Mouse (Mus musculus) gastrocnemius, postnatal 14 days (tissue): ENCODE measurements around the gene Tnip2. TPM values are rescaled to one million over a fixed set of nuclear protein-coding genes. Genes with fewer than 3 reads are reported as not detected.

ENCODE experiments used
- DNase-seq: peaks from one replicate; pipeline ENCODE4 v3.0.0; 2021; ENCODE audit warnings: mixed read lengths
- intact Hi-C: fragments of 180-260 bp; cut with DNase I; formaldehyde crosslinking; loops from one replicate; pipeline ENCODE4 v1.15.1; 2025; ENCODE audit warnings: low total_unique reads
- long read RNA-seq, 2 experiments: library from polyadenylated mRNA; stranded (forward); transcript quantifications; one replicate each; pipeline ENCODE4 v2.0.0; 2021
- total RNA-seq, 2 experiments: library from RNA; stranded (reverse); gene quantifications; 2 replicates each; pipeline ENCODE4 v1.2.3; 2021

Tnip2 gene
- 1 to 10 TPM; 2.4 to 2.7 TPM for total RNA-seq
- long read RNA-seq, experiment 1, partial matches to known transcripts = 1 of 3 reads
- long read RNA-seq, experiment 1, other reads (novel, unspliced or antisense) = 1 of 3 reads
- long read RNA-seq, experiment 2, partial matches to known transcripts = 0 of 6 reads
- long read RNA-seq, experiment 2, other reads (novel, unspliced or antisense) = 1 of 6 reads

DNA sequence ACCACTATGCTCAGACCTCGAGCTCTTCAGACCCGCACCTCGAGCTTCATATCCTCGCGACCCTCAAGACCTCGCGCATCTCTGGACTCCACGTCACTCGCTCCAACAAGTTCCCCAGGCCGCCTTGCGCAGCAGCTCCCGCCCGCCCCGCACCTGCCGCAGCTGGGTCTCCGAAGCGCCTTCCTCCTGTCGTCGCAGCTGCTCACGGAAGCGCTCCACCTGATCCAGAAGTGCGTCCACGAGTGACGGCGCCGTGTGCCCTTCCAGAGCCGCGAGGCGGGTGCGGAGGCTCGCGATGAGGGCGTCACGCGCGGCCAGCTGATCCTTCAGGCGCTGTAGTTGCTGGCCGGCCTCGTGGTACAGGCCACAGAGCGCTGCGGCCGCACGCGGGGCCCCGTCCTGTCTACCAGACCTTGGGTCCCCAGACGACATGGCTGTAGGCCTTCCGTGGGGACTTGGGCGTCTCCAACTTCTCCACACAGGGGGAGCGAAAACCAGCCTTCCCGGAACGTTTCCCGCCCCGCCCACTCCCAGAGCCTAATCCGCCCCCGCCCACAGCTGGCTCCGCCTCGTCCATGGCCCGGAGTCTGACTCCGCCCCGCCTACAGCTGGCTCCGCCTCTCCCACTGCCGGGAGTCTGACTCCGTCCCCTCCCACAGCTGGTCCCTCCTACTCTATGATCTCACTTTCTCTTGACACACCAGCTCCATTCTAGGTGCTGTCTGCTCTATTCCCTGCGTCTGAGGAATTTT lies at the start of gene Tnip2:
Gene Tnip2 (minus strand): TSS at position 526 of the 752 bp plus-strand sequence.
- peak; percentile 98 for DNase-seq
- intact Hi-C loops = no loop called here

DNA sequence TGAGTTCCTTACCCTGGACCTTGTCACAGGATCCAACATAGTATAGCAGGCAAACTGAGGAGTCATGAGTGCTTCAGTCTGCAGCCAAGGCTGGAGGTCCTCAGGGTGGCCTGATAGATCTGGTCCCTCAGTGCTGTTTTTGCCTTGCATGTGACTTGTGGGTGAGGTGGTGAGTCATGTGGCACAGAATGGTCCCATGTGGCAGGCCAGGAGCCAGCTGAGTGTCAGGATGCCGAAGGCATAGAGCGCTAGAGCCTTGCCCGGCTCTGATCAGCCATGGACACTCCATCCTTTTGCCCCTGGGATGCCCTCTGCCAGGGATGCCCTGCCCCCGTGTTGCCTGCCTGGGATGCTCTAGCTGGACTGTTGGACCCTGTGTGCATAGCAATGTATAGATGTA lies 38.0 kb upstream of the Tnip2 start:
- no peak for DNase-seq
- intact Hi-C loops = no loop called here

DNA sequence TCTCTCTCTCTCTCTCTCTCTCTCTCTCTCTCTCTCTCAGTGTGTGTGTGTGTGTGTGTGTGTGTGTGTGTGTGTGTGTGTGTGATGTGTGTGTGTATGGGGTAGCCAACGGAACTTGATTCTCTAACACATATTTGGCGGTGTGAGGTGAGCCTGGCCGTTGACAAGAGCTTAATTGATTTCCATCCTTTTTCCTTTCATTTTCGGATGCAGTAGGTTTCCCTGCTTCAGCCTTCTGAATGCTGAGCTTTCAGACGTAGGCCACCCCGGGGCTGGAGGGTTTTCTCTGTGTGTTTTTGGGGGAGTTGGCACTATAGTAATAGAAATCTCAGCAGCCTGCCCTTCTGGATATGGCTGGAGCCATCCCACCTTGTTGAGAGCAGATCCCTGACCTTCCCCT lies 36.5 kb upstream of the Tnip2 start:
- intact Hi-C loops = no loop called here

DNA sequence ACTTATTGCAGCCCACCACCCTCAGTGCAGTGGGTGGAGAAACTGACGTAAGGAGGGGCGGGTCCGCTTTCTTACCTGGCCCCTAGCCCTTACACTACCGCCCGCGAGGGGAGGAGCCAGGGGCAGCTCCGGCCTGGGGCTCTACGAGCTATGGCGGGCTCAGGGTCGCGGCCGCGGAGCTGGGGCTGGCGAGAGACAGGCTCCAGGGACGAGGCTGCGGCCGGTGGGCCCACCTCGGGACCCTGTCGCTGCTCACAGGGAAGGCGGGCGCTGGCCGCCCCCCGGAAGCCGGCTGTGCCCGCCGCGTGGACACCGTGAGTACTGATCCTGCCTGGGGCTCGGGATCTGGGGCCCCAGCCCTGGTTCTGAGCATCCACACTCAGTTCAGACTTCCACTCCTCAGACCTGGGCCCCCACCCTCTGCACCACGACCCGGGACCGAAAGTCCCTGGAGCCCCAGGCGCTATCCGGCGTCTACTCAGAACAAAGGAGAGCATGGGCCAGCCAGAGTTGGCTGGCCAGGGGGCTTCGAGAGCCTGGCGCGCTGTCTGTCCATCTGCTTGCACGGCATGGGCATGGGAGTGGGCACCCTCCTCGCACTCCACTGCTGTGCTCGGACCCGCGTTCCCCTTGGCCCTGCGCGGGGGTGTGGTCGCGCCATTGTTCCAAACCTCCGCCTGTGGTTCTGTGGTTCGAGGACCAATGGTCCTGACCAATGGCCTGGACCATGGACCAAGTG lies 35.9 kb upstream of the Tnip2 start:
- DNase-seq = peak; percentile 50
- intact Hi-C loops = no loop called here

More for the DNA sequence above, 36.5 kb upstream of the Tnip2 start:
- no peak for DNase-seq

DNA sequence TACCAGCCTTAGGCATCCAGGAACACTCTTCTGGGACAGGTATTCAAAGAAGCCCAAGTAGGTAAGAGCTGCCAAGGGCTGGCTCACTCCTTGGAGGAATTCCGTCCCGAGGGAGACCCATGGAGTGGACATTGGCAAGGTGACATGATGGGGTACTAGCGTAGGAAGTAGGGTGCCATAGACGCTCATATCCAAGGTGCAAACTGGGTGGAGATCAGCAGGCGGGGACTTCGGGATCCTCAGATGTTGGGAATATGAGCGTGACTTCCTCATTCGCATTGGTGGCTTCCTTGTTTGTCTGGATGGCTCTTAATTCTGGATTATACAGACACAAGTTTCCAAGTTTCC lies 35.3 kb upstream of the Tnip2 start:
- intact Hi-C loops = no loop called here
- DNase-seq = no peak

DNA sequence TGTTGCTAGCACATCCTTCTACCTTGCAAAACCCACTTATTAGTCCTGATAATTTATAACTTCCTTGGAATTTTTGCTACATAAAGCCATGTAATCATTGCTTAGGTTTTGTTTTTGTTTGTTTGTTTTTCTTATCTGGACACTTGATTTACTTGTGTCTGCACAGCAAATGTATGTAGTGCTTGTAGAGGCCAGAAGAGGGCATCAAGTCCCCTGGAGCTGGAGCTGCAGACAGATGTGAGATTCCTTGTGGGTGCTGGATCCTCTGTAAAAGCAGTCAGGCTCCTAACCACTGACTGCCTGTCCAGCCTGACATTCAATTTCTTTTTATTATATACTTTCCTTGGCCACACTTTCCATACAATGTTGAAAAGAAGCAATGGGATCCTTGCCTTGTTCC lies 33.6 kb upstream of the Tnip2 start:
- no peak for DNase-seq
- intact Hi-C loops = no loop called here

DNA sequence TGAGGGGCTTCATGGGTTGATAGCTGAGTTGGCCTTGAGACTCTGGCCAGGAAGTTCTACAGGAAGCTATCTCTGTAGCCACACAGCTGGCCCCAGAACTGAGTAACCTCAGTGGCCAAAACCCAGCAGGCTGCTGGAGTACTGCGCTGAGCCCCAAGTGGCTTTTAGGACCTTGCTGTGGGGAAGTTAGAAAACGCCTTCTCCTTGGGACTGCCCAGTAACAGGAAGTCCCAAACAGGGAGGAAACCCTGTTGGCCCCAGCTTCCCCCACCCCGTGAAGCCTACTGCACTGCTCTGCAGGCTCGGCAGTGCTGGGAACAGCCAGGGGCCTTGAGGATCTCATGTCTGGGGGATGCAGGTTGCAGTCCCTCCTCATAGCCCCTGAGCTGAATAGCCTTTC lies 29.3 kb upstream of the Tnip2 start:
- DNase-seq = no peak
- intact Hi-C loops = no loop called here

DNA sequence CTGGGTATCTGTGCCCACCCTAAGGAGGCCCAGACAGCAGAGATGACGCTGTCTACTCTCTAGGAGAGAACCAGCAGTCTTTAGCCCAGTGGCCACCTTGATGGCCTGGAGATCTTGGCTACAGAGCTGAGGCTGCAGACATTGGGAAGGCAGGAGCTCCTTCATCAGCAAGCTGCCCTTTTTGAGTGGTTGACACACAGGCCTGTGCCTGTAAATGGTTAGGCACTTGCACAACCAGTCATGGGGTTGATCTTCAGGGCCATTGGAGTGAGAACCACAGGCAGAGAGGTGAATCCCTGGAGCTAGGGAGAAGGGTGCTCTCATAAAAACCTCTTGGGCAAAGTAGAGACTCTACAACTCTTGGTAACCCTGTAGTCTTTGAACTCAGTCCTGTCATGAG lies 28.4 kb upstream of the Tnip2 start:
- intact Hi-C loops = no loop called here

DNA sequence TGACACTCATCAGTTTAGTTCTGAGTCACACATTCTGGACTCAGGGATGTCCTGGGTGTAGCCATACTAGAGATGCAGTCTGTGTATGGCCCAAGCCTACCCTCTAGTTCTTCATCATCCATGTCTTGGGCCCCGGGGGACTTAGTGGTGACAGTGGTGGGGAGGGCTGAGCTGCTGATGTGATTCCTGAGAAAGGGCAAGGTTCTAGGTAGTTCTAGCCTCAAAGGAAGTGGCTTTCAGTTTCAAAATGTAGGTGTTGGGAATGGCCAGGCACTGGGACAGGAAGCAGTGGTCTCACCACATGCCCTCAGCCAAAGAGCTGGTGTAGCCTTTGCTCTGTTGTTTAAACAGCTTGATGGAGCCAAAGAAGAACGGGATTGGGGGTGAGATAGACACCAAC lies 25.3 kb upstream of the Tnip2 start:
- intact Hi-C loops = no loop called here
- no peak for DNase-seq

More for the DNA sequence above, 28.4 kb upstream of the Tnip2 start:
- no peak for DNase-seq

DNA sequence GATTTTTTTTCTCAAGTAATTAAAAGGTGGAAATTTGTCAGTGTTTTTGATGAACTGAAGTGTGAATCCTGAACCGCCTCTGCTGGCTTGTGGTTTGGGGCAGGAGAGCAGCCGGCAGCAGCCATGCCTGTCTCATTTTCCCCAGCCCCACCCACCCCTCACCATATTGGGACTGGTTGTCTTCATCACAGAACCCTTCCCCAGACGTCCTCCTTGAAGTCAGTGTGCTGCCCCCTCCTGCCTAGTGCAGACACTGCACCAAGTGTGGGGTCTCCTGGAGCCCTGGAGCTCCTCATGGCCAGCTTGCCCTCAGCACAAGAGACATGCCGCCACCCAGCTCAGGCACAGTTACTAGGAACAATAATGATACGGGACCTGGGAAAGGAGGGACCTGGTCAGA lies 24.7 kb upstream of the Tnip2 start:
- intact Hi-C loops = no loop called here
- DNase-seq = no peak

DNA sequence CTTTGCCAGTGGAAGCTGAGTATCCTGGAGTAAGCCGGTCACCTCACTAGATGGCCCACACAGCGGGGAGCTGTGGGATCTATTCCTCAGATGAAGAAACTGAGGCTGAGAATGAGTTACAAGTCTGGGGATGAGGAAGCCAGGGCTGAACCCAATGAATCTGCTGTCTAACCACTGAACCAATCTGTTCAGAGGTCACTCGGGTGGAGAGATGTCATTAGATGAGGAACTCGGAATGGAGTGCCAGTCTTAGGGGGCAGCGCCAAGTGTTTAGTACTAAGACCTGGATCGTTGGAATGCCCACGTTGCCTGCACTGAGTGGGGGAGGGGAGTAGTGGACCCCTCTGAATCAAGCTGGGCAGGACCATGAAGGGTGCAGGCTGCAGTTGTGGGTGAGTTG lies 24.3 kb upstream of the Tnip2 start:
- intact Hi-C loops = no loop called here
- no peak for DNase-seq

DNA sequence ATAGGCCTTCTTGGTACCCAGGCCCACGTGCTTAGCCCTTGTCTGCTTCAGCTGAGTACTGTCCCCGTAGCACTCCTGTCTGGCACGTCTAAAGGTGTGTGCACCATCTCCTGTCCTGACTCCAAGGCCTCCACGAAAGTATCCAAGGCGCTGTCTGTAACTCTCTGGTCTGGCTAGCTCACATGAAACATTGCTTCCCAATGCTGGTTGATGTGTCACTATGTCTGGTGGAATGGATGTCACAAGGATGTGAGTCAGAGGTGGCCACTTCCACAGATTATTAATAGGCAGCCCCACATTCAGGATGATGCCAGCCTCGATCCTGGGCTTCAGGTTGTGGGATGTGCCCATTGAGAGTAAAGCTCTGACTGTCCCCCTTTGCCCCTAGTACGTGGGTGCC lies 22.0 kb upstream of the Tnip2 start:
- intact Hi-C loops = no loop called here
- no peak for DNase-seq

DNA sequence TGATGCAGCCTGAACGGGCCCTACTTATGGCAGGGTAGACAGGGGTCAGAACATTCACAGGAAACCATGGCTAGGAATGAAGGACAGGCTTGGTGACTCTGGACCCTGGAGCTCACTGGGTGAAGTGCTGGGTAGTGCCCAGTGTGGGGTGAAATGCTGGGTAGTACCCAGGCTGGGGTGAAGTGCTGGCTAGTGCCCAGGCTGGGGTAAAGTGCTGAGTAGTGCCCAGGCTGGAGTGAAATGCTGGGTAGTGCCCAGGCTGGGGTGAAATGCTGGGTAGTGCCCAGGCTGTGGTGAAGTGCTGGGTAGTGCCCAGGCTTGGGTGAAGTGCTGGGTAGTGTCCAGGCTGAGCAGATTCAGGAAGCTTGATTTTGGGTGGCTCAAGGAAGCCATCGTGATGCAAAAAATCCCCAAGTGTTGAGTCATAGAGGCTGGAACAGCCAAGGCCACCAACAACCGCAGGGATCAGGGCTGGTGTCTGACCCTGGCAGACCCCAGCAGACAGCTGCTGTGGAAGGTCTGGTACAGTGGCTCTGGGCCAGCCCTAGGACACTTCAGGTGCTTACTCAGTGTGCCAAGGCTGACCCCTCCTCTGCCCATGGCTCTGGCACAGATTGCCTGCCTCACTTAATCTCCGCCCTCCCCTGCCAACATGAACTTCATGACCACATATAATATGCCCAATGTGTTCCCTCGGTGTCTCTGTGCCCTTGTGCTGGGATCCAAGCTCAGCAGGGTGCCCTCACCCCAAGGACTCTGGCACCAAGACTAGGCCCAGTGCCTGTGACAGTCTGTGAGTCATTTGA lies 21.2 kb upstream of the Tnip2 start:
- intact Hi-C loops = no loop called here
- DNase-seq = no peak

DNA sequence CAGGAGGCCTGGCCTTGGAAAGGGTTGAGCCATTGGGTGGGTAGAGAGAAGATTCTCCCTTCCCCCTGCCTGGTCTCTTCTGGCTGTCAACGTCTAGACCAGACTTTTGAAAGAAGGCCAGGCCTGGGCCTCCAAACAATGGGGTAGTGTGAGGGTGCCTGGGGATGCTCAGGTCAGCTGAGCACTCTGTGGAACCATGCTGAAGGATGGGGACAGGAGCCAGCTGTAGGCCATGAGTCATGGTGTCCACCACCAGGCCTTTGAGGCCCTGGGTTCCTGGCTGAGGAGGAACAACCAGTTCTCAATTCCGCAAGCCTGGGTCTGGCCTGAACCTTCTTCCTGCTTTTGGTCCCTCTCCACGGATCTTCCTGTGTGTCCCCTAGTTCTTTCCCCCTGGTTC lies 20.0 kb upstream of the Tnip2 start:
- peak; percentile 29 for DNase-seq
- intact Hi-C loops = no loop called here

DNA sequence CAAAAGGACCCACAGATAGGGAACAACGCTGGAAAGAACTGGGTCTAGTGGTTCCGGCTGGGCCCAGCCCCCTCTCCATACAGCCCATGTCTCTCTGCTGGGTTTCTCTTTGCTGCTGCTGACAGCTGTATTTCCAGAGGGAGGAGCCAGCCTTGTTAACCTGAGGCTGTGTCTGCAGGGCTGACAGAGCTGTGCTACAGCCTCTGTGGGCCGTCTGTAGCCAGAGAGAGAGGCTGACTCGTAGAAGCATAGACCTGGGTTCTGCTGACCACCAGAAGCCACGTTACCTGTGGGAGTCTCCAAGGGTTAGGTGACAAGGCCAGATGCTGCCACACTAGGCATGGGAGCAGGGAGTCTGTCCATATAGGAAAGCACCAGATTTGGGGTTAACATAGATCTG lies 19.3 kb upstream of the Tnip2 start:
- intact Hi-C loops = no loop called here
- no peak for DNase-seq

DNA sequence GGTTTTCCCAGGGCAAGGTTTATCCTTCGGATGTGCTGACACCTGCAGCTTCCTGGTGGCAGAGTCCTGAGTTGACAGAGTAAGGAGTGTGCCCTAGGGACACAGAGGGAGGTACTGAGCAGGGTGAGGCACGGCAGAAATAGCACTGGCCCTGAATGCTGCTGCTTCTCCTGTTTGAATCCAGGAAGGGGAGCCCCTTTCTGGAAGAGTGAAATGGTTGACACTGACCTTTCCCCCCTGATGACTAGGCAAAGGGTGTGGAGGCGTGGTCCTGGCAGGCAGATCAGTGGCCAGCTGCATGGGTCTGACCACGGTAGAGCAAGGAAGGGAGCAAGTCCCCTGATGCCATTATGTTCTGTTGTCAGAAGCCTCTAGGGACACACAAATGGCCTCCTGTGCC lies 16.9 kb upstream of the Tnip2 start:
- DNase-seq = no peak
- intact Hi-C loops = no loop called here

DNA sequence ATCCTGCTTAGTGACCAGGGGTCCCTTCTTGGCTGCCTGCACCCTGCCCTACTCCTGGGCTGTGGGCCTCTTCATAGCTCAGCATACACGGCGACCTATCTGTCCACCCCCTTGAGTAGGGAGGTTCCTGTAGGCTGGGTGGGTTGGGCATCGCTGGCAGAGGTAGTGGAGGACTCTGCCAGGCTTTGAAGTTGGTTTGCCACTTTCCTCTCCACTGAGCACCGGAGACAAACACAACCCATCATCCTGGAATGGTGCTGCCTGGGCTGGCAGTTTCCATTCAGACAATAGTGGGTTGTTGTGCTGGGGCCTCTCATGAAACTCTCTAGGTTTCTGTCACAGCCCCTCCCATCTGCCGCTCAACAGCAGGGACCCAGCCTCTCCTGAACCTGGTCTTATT lies 16.3 kb upstream of the Tnip2 start:
- DNase-seq = peak; percentile 1
- intact Hi-C loops = no loop called here

DNA sequence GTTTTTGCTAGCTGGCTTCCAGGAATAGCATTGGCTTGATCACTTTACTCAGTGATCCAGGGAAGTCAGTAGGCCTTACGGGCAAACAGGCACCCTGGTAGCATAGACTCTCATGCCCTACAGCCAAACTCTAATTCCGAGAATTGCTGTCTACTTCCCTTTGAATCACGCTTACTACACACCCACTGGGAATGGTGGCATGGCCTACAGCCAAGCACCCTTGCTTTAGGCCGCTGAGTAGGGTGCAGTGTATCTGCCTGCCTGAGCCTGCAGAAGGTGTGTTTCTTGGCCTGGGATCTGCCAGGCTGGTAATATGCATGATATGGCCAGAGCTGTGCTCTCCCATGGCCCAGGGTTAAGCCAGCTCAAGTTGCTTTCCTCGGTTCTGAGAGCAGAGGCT lies 14.9 kb upstream of the Tnip2 start:
- intact Hi-C loops = no loop called here
- DNase-seq = no peak

DNA sequence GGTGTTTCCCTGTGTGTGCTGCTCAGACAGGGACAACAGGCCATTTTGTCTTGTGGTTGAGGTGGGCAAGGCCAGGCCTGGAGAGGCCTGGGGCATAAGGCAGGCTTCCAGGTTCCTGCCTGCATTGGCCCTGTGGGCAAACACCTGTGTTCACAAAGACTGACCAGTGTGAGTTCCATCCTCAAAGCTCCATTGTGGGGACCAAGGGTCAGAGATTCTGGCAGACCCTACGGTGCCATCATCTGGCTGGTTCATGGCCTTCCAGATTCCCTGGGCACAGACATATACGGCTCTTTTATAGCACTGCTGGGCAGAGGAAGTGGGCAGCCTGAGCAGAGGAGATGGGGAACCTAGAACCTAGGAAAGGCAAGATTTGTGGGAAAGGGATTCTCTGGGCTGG lies 13.6 kb upstream of the Tnip2 start:
- intact Hi-C loops = no loop called here
- no peak for DNase-seq

DNA sequence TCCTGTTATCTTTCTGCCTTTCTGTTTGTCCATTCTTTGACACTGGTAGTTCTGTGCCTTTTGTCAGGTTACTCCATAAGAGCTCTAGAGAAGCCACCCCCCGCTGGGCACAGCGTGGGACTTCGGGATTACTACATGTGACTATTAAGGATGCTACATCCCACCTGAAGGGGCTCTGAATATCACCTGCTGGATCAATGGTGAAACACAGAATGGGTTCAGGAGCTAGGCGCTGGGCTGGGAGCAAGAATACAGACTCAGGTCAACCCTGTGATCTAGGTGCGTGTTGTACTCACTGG lies 12.6 kb upstream of the Tnip2 start:
- intact Hi-C loops = no loop called here
- no peak for DNase-seq
